Mouse (Mus musculus) heart, adult 2 months (tissue): ENCODE measurements around the gene Prkch.

Experiments
- CTCF ChIP-seq: fragments of 200-600 bp; IDR thresholded peaks from 2 replicates; pipeline ENCODE4 v1.8.1; 2022; ENCODE audit warnings: antibody characterized with exemption, mild to moderate bottlenecking, moderate library complexity
- EP300 ChIP-seq: fragments of 200-500 bp; IDR thresholded peaks from 2 replicates; pipeline ENCODE4 v1.6.1; 2011; ENCODE audit warnings: low read depth, low read length, control low read depth; ENCODE audit not compliant: insufficient read depth

DNA sequence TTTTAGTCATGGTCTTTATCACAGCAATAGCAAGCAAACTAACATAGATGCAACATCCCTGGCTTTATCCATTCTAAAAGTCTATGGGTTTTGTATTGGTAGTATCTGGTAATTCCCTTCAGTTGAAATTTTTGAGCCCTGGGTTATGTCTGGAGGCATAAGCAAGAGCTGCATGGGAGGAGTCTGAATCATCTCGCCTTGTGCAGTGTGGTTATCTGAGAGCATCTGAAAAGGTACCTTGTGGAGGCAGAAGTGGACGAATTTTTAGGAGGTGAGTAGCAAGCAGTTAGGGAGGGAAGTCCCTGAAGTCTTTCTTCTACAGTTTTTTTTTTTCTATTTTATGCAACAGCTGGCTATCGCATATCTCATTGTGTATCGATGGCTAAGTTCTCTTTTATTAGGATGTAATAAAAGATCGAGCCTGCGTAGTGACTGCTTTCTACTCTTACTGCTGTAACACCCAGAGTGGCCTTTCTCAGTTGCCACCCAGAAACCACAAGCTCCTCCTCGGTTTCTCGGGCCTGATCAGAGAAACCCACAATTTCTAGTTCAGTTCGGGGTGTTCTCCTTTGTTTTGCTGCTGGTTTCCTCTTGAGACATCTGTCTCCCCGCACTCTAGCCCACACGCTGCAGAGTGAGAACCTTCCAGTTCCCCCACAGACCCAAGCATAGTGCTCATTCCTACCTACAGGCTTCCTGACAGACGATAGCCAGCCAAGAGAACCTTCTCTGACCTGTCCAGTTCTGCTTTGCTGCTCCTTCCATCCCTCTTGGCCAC lies 8.6 kb downstream of the Prkch start:
- TF ChIP-seq CTCF (no peak), EP300 (no peak)
